Mouse (Mus musculus) adrenal gland, adult (tissue): Measurements from ENCODE around the gene Gm3476.
A peak's percentile ranks its signal among the peaks of the same experiment; 100 is the strongest.
"Not testable (repeated sequence)": the region's sequence is repeated elsewhere in the genome, so short reads cannot be mapped to it uniquely, and the experiment has no call there.

Experiments
- DNase-seq, 2 experiments: peaks; one replicate each; pipeline ENCODE4 v3.0.0; 2022 to 2023; ENCODE audit warnings: low spot score in 1 of 2; ENCODE audit not compliant: inconsistent age in 2 of 2

Gene Gm3476

DNA sequence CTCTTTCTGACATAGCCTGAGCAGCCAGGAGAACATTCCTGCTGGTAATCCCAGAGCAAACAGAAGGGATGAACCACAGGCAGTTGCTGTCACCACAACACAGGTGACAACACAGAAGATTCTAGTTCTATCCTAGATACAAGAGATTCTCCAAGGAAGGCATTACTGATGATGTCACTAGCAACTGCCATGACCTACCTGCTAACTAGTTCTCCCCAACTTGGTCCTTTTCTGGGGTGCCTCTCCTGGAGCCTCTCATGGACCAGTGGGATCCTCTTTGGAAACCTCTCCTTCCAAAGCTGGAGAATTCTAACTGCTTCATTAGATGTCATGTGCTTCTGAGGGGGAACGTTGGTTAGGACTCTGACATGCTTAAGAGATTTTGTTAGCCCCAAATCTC, at the start of gene Gm3476:
Gene Gm3476 (minus strand): TSS at position 101 of the 400 bp plus-strand sequence.
- not testable (repeated sequence) for DNase-seq

DNA sequence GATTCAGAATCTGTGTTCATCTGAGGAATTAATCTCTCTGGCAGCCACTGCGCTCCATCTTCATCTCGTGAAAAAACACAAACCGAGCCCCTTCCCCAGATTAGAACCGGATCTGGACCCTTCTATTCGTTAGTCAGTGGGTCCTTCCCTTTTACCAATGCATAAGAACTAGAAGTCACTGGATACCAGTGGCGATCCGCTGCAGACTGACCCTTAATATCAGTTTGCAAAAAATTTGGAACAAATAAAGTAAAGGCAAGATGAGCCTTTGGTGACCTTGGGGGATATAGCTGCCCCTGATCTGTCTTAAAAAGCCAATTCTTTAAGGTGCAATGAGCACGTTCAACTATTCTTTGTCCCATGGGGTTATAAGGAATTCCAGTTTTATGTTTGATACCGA, 37.9 kb upstream of the Gm3476 start:
- DNase-seq: peak in 1 of 2 experiments; percentile 14

DNA sequence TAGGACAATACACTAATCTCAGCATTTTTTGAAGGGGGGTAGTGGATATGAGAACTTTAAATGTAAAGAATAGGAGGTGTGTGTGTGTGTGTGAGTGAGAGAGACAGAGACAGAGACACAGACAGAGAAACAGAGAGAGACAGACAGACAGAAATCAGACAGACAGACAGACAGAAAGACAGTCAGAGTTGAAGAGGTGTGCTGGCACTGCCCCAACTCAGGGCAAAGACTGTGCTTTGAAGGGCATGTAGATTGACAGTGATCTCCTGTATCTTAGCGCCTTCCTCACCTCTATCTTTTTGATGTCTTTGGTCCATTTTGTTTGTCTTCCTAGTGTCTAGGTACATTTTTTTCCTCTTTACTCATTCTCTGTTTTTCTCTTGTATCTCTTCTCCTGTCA, 35.5 kb upstream of the Gm3476 start:
- not testable (repeated sequence) for DNase-seq

DNA sequence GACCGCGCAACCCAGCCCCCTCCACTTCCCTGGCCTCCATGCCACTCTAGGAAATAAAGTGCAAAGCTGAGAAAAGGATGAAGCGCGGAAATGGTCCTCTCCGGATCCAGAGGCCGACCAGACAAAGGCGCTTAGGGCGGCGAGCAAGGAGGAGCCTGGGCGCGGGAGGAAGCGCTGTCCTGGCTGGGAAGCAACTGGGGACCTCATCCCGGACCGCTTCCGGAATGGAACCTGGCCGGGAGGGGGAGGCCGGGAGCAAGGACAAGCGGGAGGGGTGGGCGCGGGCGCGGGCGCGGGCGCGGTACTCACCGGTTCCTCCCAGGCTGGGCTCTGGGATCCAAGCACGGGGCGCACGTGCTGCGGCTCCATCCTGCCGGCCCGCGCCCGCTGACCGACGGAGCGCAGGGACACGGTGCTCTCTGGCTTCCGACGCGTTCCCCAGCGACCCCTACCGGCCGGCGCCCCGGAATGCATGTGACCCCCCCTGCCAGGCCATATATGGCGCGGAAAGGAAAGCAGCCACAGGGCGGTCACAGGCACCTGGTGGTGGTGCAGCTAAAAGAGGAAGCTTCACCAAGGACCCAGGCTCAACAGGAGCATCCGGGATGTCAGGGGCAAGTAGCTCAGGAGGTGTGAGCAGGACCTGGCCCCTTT, 17.2 kb downstream of the Gm3476 start, which contains the start of gene Gm3468:
Gene Gm3468 (minus strand): TSS at position 394 of the 654 bp plus-strand sequence.
- DNase-seq: peak; percentile 23 to 63

DNA sequence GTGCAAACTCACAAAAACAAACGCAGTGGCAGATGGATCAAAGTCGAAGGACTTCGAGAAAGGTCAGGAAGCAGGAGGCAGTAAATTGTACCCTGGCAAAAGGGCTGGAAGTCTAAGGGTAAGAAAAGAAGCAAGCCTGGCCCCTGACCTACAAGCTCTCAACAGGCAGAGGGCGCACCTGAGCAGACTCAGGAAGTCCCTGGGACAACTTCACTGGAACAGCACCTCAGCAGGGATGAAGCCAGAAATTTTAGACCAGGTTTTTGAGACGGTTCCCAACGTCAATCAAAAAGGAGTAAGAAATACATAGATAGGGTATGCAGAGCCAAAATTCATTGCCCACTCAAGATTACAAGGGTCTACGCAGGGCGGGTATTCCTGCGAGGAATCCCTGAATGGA, 18.1 kb downstream of the Gm3476 start:
- DNase-seq: peak; percentile 1 to 21

DNA sequence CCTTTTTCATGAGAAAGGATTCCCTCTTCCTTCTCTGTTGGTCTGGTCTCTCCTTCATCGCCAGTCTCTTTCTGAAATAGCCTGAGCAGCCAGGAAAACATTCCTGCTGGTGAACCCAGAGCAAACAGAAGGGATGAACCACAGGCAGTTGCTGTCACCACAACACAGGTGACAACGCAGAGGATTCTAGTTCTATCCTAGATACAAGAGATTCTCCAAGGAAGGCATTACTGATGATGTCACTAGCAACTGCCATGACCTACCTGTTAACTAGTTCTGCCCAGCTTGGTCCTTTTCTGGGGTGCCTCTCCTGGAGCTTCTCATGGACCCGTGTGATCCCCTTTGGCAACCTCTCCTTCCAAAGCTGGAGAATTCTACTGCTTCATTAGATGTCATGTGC, 31.8 kb downstream of the Gm3476 start, which contains the start of gene Gm8206:
Gene Gm8206 (minus strand): TSS at position 101 of the 400 bp plus-strand sequence.
- not testable (repeated sequence) for DNase-seq

DNA sequence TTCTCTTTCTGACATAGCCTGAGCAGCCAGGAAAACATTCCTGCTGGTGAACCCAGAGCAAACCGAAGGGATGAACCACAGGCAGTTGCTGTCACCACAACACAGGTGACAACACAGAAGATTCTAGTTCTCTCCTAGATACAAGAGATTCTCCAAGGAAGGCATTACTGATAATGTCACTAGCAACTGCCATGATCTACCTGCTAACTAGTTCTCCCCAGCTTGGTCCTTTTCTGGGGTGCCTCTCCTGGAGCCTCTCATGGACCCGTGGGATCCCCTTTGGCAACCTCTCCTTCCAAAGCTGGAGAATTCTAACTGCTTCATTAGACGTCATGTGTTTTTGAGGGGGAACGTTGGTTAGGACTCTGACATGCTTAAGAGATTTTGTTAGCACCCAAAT, 67.4 kb downstream of the Gm3476 start, which contains the start of gene Gm6337:
Gene Gm6337 (minus strand): TSS at position 101 of the 400 bp plus-strand sequence.
- not testable (repeated sequence) for DNase-seq
